Mouse (Mus musculus): Measurements from ENCODE around the gene Pygb. TPM values are rescaled to one million over a fixed set of nuclear protein-coding genes. Genes with fewer than 3 reads are reported as not detected.

Gene Pygb
- polyA plus RNA-seq, 1 experiment from 2014 or later, result 109 TPM

DNA sequence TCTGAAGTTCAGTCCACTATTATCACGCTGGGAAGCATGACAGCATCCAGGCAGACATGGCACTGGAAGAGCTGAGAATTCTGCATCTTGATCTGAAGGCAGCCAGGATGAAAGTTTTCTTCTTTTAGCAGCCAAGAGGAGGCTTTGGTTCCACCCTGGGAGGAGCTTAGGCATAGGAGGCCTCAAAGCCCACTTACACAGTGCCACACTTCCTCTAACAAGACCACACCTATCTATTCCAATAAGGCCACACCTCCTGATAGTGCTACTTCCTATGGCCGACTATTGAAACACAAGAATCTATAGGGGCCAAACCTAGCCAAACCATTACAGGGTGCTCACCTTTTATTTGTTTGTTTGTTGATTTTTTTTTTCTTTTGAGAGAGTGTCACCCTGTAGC, 3.7 kb upstream of the Pygb start:
- H3K36me3 ChIP-seq (ENCODE audit: control insufficient read depth, insufficient read depth, low read length), result no peaks in the 10 kb centered on the region
- no peak for DNase-seq (ENCODE audit: low spot score)
- H3K9ac ChIP-seq (ENCODE audit: low read length), result no peak overlapping the region
- H3K4me1 ChIP-seq (replicated peaks; ENCODE audit: control insufficient read depth, insufficient read depth), result no peaks in the 10 kb centered on the region
- 72% methylated on average over 2 of the region's 2 CpGs for whole genome bisulfite sequencing
- peak; percentile 38; the same call in 1 of the 2 replicates for ATAC-seq (ENCODE audit: low FRiP score, low TSS enrichment)
- H3K9me3 ChIP-seq (ENCODE audit: control insufficient read depth, low read length), result no peaks in the 10 kb centered on the region
- H3K27ac ChIP-seq (replicated peaks), result no peak overlapping the region
- no peak overlapping the region for H3K4me2 ChIP-seq (replicated peaks; ENCODE audit: low read depth)
- TF ChIP-seq EP300 (optimal IDR thresholded peaks at IDR 0.05), result no peak
- TF ChIP-seq CTCF (IDR thresholded peaks at IDR 0.05; ENCODE audit: low read depth), result no peak
- no peaks in the 10 kb centered on the region for H3K27me3 ChIP-seq (ENCODE audit: control insufficient read depth, insufficient read depth, low read length)
- no peak overlapping the region for H3K4me3 ChIP-seq (ENCODE audit: low read depth, low read length)

DNA sequence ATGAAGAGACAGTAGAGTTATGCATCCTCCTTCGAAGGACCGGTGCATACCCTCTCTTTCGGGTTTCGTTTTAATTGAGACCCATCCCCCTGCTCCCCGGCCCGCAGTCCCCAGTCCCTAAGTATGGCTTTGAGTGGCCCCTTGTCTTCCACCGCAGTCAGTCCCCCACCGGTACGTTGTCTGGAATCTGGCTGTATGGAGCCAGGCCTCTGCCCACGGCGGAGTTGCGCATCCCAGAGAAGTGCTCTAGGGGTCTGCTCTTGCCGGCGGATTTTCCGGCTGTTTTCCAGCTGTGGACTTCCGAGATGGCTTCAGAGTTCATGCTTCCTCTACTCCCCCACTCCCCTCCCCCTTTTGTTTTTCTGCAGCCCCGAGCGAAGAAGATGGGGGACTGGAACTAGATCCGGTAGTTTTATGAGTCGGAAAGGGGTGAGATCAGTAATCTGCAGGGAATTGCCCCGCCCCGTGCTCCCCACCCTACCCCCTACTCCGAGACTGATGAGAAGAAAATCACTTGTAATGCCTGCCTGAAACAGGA, 768 bp downstream of the Pygb start:
- ATAC-seq (ENCODE audit: low FRiP score, low TSS enrichment) (no peak), DNase-seq (ENCODE audit: low spot score) (no peak)
- H3K4me3 ChIP-seq (ENCODE audit: low read depth, low read length), result peak overlapping the region; percentile 87
- TF ChIP-seq EP300 (optimal IDR thresholded peaks at IDR 0.05) (no peak), CTCF (IDR thresholded peaks at IDR 0.05; ENCODE audit: low read depth) (no peak)
- H3K27me3 ChIP-seq (ENCODE audit: control insufficient read depth, insufficient read depth, low read length), result no peaks in the 10 kb centered on the region
- H3K9me3 ChIP-seq (ENCODE audit: control insufficient read depth, low read length), result no peaks in the 10 kb centered on the region
- H3K36me3 ChIP-seq (ENCODE audit: control insufficient read depth, insufficient read depth, low read length), result no peaks in the 10 kb centered on the region
- peak overlapping the region; percentile 91 for H3K27ac ChIP-seq (replicated peaks)
- WGBS, result under 1% methylated on average over 23 of the region's 23 CpGs
- peak overlapping the region; percentile 71 for H3K4me2 ChIP-seq (replicated peaks; ENCODE audit: low read depth)
- peak overlapping the region; percentile 82 for H3K9ac ChIP-seq (ENCODE audit: low read length)
- H3K4me1 ChIP-seq (replicated peaks; ENCODE audit: control insufficient read depth, insufficient read depth), result 0 out of 2 replicates have a peak, but pooled peaks cover 4% of the 10 kb centered on the region

DNA sequence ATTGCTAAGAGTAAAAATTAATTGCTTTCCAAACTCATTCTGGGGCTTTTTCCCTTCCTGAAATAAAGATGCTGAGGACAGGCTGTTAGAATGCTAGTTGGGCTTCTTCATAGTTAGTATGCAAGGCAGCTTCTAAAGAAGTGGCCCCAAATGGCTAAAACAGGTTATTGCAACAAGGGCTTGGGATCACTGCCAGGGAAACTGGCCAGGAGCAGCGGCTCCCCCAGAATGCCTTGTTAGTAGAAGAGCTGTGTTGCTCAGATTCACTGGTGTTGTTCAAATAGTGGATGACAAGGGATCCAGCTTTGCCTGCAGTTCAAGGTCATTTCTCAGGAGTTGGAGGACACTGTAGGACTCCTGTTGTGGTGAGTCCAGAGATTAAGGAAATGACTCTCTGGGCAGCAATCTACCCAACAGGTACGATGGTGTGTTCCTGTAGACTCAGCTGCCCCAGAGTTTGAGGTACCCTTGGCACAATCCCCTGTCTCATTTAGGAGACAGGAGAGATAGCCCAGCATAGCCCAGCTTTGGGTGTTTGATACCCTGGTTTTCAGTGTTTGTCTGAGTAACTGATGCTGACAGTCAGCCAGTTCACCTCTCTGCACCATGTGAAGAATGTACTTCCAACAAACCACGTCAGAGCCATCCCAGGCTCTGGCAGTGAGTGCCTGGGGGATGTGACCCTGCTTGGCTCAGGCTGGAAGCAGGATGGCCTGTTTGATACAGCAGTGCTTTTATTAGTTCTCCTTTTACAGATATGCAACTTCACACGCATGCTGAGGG, 2.4 kb downstream of the Pygb start:
- Histone ChIP-seq H3K9me3 (ENCODE audit: control insufficient read depth, low read length) (no peaks in the 10 kb centered on the region), H3K36me3 (ENCODE audit: control insufficient read depth, insufficient read depth, low read length) (peaks cover 2% of the 10 kb centered on the region; the same call in 1 of the 2 replicates), H3K4me1 (replicated peaks; ENCODE audit: control insufficient read depth, insufficient read depth) (0 out of 2 replicates have a peak, but pooled peaks cover 4% of the 10 kb centered on the region), H3K27ac (replicated peaks) (peak overlapping the region; percentile 65), H3K4me3 (ENCODE audit: low read depth, low read length) (peak overlapping the region; percentile 23), H3K4me2 (replicated peaks; ENCODE audit: low read depth) (peak overlapping the region; percentile 71), H3K27me3 (ENCODE audit: control insufficient read depth, insufficient read depth, low read length) (no peaks in the 10 kb centered on the region), H3K9ac (ENCODE audit: low read length) (peak overlapping the region; percentile 35)
- TF ChIP-seq CTCF (IDR thresholded peaks at IDR 0.05; ENCODE audit: low read depth) (peak; percentile 54), EP300 (optimal IDR thresholded peaks at IDR 0.05) (no peak)
- DNase-seq (ENCODE audit: low spot score) (peak; percentile 74), ATAC-seq (ENCODE audit: low FRiP score, low TSS enrichment) (no peak)
- WGBS, result 35% methylated on average over 4 of the region's 4 CpGs

- no peak for TF ChIP-seq EP300 (optimal IDR thresholded peaks at IDR 0.05)
- TF ChIP-seq CTCF (IDR thresholded peaks at IDR 0.05; ENCODE audit: low read depth), result no peak
- Histone ChIP-seq H3K4me3 (ENCODE audit: low read depth, low read length) (no peak overlapping the region), H3K4me2 (replicated peaks; ENCODE audit: low read depth) (no peak overlapping the region), H3K27me3 (ENCODE audit: control insufficient read depth, insufficient read depth, low read length) (no peaks in the 10 kb centered on the region), H3K9me3 (ENCODE audit: control insufficient read depth, low read length) (no peaks in the 10 kb centered on the region), H3K4me1 (replicated peaks; ENCODE audit: control insufficient read depth, insufficient read depth) (0 out of 2 replicates have a peak, but pooled peaks cover 4% of the 10 kb centered on the region), H3K27ac (replicated peaks) (no peak overlapping the region), H3K9ac (ENCODE audit: low read length) (no peak overlapping the region), H3K36me3 (ENCODE audit: control insufficient read depth, insufficient read depth, low read length) (peaks cover 13% of the 10 kb centered on the region)
- WGBS, result 51% methylated on average over 4 of the region's 4 CpGs
- DNase-seq (ENCODE audit: low spot score) (no peak), ATAC-seq (ENCODE audit: low FRiP score, low TSS enrichment) (no peak)
Measured at GRCm38 (mm10) chr2:150793320-150793719, 6.8 kb downstream of the Pygb start.

DNA sequence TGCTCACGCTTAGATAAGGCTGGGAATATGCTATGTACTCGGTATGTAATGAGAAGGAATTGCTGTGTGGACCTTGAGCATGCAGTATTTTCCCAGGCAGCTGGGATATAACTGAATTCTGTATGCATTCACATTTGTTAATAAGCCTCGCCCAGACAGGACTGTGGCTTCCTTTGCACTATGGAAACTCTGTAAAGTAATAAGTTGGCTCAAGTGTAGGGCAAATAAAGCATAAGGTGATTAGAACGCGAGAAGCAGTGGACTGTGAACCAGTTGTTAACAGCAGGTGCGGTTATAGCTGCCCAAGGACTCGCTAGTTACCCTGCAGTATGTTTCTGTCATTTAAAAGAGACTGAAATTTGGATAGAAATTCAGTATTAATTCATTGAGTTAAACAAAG, 11.5 kb downstream of the Pygb start:
- Histone ChIP-seq H3K27ac (replicated peaks) (no peak overlapping the region), H3K4me2 (replicated peaks; ENCODE audit: low read depth) (no peak overlapping the region), H3K9me3 (ENCODE audit: control insufficient read depth, low read length) (no peaks in the 10 kb centered on the region), H3K27me3 (ENCODE audit: control insufficient read depth, insufficient read depth, low read length) (no peaks in the 10 kb centered on the region), H3K9ac (ENCODE audit: low read length) (no peak overlapping the region), H3K36me3 (ENCODE audit: control insufficient read depth, insufficient read depth, low read length) (peaks cover 26% of the 10 kb centered on the region), H3K4me1 (replicated peaks; ENCODE audit: control insufficient read depth, insufficient read depth) (no peaks in the 10 kb centered on the region), H3K4me3 (ENCODE audit: low read depth, low read length) (no peak overlapping the region)
- ATAC-seq (ENCODE audit: low FRiP score, low TSS enrichment) (no peak), DNase-seq (ENCODE audit: low spot score) (no peak)
- no peak for TF ChIP-seq EP300 (optimal IDR thresholded peaks at IDR 0.05)
- no peak for TF ChIP-seq CTCF (IDR thresholded peaks at IDR 0.05; ENCODE audit: low read depth)
- WGBS, result 74% methylated on average over 7 of the region's 7 CpGs

GRCm38 (mm10) chr2:150800616-150801015, 14.1 kb downstream of the Pygb start:
- WGBS, result 69% methylated on average over 5 of the region's 5 CpGs
- peaks cover 29% of the 10 kb centered on the region for H3K36me3 ChIP-seq (ENCODE audit: control insufficient read depth, insufficient read depth, low read length)
- no peak; the same call in 1 of the 2 replicates for ATAC-seq (ENCODE audit: low FRiP score, low TSS enrichment)

More at GRCm38 (mm10) chr2:150800616-150801015, 14.1 kb downstream of the Pygb start:
- Histone ChIP-seq H3K27ac (replicated peaks) (no peak overlapping the region), H3K4me2 (replicated peaks; ENCODE audit: low read depth) (no peak overlapping the region), H3K9me3 (ENCODE audit: control insufficient read depth, low read length) (no peaks in the 10 kb centered on the region), H3K4me3 (ENCODE audit: low read depth, low read length) (no peak overlapping the region), H3K9ac (ENCODE audit: low read length) (no peak overlapping the region), H3K4me1 (replicated peaks; ENCODE audit: control insufficient read depth, insufficient read depth) (no peaks in the 10 kb centered on the region), H3K27me3 (ENCODE audit: control insufficient read depth, insufficient read depth, low read length) (no peaks in the 10 kb centered on the region)
- TF ChIP-seq EP300 (optimal IDR thresholded peaks at IDR 0.05), result no peak
- TF ChIP-seq CTCF (IDR thresholded peaks at IDR 0.05; ENCODE audit: low read depth), result no peak
- no peak for DNase-seq (ENCODE audit: low spot score)

Measured in stomach, postnatal 0 days (tissue).